Mouse (Mus musculus): ENCODE results near the gene Vsig2. TPM values are rescaled to one million over a fixed set of nuclear protein-coding genes. Genes with fewer than 3 reads are reported as not detected.

Gene Vsig2
- polyA plus RNA-seq, 1 experiment = 151 TPM

GRCm38 (mm10) chr9:37530888-37531705, 8.0 kb upstream of the Vsig2 start:
- peak; percentile 56 for DNase-seq (ENCODE audit: low spot score)

DNA sequence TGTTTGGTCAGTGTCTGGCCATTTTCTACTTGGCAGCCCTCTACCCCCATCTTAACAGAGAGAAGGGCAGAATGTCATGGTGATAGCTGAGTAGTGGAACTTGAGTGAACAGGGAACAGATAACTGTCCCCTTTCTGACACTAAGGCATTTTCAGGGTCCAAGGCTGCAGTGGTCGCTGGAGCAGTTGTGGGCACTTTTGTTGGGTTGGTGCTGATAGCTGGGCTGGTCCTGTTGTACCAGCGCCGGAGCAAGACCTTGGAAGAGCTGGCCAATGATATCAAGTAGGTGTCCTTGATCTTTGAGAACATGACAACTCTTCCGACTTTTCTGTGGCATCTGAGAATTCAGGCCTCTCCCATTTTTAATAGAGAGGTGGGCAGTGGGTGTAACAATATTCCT, 2.2 kb upstream of the Vsig2 start:
- DNase-seq (ENCODE audit: low spot score) = no peak

DNA sequence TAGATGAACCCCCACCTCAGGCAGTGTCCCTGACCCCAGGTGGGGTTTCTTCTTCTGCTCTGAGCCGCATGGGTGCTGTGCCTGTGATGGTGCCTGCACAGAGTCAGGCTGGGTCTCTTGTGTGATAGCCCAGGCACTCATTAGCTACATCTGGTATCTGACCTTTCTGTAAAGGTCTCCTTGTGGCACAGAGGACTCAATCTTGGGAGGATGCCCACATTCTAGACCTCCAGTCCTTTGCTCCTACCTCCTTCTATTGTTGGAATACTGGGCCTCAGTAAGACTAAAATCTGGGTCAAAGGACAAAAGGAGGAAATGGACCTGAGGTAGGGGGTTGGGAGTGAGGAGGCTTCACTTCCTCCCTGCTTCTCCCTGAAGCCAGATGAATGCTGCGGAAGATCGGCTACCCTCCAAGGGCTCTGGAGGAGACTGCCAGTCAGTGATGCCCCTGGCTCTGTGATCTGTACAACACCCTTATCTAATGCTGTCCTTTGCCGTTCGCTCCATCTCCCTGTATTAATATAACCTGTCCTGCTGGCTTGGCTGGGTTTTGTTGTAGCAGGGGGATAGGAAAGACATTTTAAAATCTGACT, 1.3 kb upstream of the Vsig2 start:
- DNase-seq (ENCODE audit: low spot score) = no peak

GRCm38 (mm10) chr9:37540226-37540625, 1.2 kb downstream of the Vsig2 start:
- no peak for DNase-seq (ENCODE audit: low spot score)

DNA sequence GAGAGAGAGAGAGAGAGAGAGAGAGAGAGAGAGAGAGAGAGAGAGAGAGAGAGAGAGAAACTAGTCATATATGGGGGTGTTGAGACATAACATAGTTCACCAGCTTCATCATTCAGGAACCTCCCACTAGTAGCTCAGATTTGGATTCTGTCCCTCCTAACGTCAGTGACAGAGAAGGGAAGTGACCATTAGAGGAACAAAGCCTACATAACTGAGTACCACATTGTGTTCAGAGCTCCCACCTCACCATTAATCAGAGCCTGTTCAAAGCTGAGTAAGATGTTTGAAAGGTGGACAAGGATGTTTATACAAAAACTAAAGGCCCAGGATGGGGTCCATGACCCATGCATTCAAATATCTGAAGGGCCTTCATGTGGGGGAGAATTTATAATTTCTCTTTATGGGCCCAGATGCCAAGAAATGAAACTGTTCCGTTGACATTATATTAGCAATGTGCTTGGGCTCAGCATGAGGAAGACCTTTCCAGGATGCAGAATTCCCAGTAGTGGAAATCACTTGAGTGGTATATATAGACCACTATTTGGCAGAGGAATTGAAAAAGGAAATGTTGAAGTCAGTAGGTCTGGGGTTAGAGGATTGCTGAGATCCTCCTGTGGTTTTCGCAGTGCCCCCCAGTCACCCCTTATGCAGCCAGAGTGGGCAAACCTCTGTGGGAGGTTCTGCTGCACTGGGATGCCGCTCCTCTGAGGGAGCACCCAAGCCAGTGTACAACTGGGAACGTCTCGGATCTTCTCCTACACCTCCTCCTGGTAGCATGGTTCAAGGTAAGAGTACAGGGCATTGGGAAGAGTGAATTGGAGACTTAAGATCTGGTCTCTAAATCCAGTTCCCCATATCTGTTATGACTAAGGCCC, 1.9 kb downstream of the Vsig2 start:
- no peak for DNase-seq (ENCODE audit: low spot score)

DNA sequence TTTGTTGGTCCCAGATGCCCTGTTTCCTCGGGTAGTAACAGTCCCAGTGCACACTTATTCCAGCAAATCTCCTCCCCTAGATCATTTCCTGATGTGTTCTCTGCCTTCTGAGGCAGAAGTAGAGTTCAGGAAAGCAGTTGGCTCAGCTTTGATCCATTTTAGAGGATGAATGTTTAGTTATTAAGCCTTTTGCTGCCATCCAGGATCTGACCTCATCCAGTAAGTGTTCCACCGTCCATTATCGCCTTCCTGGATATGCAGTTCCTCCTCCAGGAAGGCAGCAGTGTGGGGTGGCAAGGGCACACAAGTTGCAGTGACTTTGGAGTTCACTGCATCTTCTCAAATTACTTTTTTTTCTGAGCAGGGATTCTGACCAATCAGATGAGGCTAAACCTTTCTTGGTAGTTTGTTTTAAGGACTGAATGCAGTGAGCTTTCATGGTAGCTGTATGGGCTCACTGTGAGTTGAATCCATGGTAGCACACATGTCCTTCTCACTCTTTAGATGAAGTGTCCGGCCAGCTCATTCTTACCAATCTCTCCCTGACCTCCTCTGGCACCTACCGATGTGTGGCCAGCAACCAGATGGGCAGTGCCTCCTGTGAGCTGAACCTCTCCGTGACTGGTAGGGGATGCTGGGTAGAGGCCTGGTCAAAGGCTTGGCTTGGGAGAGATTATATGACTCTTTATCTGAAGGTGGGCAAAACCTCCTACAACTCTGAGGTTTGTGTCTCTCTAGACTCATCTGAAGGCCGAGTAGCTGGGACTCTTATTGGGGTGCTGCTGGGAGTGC, 3.0 kb downstream of the Vsig2 start:
- no peak for DNase-seq (ENCODE audit: low spot score)

DNA sequence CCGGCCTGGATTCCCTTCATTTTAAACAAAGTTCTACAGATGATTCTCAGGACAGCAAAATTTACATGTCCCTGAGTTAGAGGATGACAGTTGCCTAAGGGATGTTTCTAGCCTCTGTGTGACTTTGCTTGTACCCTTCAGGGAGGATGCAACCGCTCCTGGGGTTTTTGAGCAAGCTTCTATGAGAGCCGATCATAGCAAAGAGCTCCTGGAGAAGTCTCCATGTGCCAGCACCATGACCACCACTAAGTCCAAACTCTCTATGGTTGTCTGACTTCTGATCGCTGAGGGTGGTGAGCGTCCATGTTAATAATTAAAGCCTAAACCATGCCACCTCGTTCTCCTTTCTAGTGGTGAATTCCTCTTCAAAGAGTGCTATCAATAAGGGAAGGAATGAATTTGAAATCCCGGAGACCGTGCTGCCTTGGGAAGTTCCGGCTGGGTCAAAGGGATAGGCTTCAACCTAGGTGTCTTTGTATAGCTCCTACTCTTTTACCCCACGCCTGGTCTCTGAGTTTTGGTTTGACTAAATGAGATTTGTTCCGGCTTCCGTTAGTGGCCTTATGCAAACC, 4.9 kb downstream of the Vsig2 start:
- no peak for DNase-seq (ENCODE audit: low spot score)

DNA sequence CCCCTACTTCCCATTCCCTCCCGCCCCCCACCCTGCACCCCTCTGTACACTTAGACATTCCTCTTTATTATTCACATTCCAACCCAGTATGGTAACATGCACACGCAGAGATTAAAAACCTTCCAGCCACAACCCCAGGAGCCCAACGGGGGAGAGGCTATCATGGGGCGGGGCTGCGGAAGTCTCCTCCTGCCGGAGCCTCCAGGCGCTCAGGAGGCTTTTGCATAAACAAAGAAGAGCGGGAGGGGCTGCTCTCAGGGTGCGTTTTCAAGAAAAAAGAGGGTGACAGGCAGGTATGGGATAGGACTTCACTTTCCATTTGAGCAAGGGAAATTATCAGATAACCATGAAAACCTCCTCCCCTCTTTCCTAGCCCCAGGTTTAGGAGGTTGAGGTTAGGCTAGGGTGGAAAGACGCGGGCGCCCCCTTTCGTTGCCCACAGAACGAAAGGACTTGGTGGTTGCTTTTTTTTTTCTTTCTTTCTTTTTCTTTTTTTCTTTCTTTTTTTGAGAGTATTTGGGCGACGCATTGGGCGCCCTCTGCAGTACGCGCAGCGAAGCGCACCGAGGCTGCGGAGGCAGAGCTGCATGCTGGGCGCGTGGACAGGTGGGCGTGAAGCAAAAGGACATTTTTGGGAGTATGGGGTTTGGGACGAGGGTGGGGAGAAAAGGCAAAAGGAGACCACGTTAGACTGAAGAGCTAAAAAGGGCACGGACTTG, 5.6 kb downstream of the Vsig2 start:
- peak; percentile 45 for DNase-seq (ENCODE audit: low spot score)

DNA sequence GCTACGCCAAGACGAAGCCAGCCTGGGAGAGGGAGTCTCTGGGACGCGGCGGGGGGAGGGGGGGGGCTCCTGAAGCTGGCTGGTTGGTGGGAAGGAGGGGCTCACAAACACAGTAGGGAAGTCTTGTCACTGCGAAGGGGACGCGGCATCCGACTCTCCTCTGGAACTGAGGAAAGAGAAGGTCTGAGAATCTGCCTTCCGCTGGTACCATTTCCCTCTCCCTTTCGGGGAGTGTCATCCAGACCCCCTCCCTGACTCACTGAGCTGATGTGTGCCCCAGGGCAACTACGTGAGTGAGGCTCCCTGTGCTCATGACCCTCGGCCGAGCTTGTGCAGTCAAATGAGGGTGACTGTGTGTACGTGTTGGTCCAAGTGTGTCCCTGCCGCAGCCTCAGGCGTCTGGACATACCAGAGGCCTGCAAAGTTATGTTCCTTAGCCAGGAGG, 6.1 kb downstream of the Vsig2 start:
- no peak for DNase-seq (ENCODE audit: low spot score)

DNA sequence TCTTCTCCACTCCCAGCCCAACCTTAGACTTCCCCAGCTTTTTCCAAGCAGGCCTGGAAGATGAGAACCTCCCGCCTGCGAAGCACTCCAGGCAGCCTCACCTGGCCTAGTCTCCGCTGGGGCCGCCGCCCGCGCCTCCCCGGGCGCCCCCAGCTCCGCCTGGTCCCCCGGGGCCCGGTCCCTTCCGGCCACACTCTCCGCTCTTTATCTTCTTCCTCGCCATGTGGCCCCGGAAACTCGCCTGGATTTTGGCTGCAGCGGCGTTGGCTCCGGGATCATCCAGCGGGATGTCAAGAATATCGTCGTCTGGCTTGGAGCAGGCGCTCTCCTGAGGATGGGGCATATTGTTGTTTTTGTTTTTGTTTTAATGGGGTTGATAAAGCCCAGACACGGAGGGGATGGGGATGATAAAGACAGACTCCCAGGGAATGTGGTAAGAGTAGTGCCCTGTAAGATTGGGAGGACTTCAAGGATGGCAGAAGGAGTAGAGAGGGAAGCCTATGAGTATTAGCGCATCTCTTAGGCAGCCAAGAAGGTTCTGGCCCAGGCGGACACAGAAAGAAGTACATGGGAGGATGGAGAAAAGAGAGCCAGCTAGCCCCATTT, 6.9 kb downstream of the Vsig2 start:
- DNase-seq (ENCODE audit: low spot score) = no peak

- no peak for DNase-seq (ENCODE audit: low spot score)
These were observed 7.8 kb downstream of the Vsig2 start for GRCm38 (mm10) chr9:37546889-37547288.

DNA sequence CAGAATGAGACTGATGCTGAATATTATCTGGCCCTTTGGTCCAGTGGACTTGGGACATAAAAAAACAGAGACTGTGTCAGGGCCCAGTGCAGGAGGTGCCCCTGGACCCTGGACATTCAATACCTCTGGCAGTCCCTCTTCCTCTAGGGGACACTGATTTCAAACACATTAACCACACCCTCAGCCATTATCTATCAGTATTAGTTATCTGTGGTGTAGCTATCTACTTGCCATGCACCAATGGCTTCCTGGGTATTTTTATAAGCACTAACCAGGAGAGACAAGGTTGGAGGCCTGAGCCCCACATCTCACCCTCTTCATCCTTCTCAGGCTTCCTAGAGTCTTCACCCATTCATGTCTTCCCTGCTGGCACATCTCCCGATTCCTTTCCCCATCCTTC, 11.4 kb downstream of the Vsig2 start:
- DNase-seq (ENCODE audit: low spot score) = no peak

DNA sequence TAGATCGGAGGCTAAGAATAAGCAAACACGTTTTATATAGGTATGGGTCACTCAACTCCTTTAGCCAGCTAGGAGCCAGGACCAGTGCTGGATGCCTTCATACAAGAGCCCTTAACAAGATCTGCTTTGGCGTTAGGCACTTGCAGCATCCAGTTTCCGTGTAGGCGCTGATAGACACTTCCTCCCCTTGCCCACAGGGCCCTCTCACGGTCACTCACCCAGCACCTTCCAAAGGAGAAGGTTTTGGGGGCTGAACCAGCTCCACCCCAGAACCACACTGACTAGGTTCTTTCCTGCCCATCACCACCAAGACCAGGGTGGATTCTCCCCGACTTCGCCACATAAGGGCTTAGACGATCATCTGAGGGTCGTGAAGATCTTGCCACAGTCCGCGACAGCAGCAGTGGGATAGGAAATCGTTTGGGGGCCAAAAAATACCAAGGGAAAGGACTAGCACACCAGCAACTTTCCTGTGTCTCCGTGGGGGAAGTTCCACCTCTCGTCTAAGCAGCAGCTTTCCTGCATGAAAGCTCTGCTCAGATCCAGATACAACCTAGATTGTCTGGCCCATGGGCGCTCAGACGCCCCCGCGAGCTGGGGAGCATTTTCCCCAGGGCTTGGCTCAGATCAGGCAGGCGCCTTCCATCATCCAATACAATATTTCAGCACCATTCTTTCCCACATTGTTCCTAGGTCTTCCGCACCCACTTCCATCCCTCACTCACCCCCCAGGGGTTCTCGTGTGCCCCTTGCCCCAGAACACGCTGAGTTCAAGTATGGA, 12.9 kb downstream of the Vsig2 start:
- no peak for DNase-seq (ENCODE audit: low spot score)

DNA sequence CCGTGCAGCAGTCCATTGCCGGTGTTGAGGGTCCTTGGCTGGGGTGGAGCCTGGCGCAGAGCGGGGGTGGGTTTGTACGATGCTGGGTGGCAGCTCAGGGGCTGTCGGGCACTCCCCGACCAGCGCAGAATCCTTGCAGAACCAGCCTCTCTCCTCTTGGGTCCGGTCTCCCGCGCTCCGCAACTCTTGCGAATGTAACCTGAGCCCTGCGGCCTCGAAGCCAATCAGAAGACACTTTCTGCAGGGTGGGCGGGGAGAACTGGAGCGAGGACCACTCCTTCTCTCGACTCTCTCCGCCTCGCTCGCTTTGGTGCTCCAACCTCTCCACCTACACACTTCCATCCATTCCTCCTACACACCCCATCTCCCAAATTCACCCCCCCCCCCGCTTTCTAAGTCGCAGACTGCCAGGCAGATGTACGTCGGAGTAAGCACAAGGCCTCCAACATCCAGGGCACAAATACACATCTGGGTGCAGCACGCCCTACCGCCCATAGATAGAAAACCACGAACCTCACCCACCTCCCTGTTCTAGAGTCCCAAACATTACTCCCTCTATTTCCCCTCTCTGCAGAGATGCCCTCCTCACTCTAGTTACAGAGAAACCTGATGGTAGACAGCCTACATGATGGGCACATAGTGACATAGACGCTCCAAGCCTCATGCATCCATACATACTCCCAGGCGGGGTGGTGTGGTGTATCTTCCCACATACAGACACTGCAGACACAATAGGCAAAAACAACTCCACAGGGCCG, 13.7 kb downstream of the Vsig2 start, which contains the start of gene Nrgn:
Gene Nrgn, minus strand, starts transcription at position 369 of the 758 bp plus-strand sequence.
- DNase-seq (ENCODE audit: low spot score) = peak; percentile 56

DNA sequence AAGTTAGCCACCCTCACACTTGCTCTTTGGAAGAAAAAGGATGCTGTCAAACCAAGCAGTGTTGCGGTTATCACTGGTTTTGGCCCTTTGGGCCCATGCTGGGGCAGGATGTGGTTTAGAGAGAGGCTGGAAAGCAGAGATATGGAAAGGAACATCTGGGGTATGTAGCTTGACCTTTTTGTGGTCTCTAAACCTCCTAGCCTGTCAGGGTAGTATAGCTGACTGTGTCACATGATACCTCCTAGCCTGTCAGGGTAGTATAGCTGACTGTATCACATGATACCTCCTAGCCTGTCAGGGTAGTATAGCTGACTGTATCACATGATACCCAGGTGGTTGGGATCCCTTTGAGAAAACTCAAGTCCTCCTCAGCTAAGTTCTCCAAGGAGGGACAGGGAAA, 15.2 kb downstream of the Vsig2 start:
- no peak for DNase-seq (ENCODE audit: low spot score)

GRCm38 (mm10) chr9:37554838-37555748, 16.0 kb downstream of the Vsig2 start, which contains the start of gene Siae:
Siae (plus strand) TSS chr9:37555698.
- DNase-seq (ENCODE audit: low spot score) = no peak

DNA sequence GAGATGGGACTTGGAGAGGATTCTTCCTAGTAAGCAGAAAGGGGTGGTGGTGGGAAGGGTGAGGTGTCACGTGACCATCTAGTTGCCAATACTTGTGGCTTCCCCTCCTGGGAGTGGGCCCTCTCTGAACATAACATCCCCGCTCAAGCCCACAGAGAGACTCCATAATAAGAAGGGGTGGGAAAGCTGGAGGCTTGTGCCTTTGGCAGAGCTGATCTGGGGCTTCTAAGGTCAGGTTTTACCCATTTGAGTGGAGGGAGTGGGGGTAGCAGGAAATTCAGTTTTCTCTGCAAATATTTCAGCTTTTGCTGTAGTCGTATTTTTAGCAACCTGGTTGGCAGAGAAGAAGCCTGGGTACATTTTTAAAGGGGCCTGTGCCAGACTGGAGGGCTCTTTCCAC, 17.3 kb downstream of the Vsig2 start:
- DNase-seq (ENCODE audit: low spot score) = no peak

All from urinary bladder, adult 2 months (tissue).